Mouse (Mus musculus) CH12.LX (cell line): ENCODE results near the gene Shc2. TPM values are rescaled to one million over a fixed set of nuclear protein-coding genes. Genes with fewer than 3 reads are reported as not detected.

Source experiments
- DNase-seq: peaks from one replicate; pipeline ENCODE4 v3.0.0-alpha.2; 2013; ENCODE audit errors: extremely low read depth
- H3K27ac ChIP-seq: 2 replicates; pipeline ENCODE4 v1.5.1; 2012; ENCODE audit warnings: low read depth, mild to moderate bottlenecking, control low read depth, moderate library complexity; ENCODE audit not compliant: insufficient read depth
- H3K27me3 ChIP-seq: replicated peaks from 2 replicates; pipeline ENCODE3; 2012; ENCODE audit warnings: inconsistent platforms
- H3K36me3 ChIP-seq, 2 experiments: replicated peaks in 1 of 2; 2 replicates each; pipeline versions ENCODE3 to v1.6.1; 2012; ENCODE audit warnings: inconsistent platforms in 1 of 2, low read length in 1 of 2, mild to moderate bottlenecking in 1 of 2, mixed read lengths in 1 of 2, moderate library complexity in 1 of 2; ENCODE audit not compliant: control insufficient read depth in 1 of 2, insufficient read depth in 1 of 2
- H3K4me1 ChIP-seq, 2 experiments: 2 replicates each; pipeline ENCODE4 v1.6.1; 2012; ENCODE audit warnings: inconsistent platforms in 1 of 2, moderate library complexity in 1 of 2; ENCODE audit not compliant: insufficient read depth in 2 of 2, control insufficient read depth in 1 of 2
- H3K4me2 ChIP-seq: 2 replicates; pipeline ENCODE4 v1.6.1; 2012; ENCODE audit warnings: low read depth, mild to moderate bottlenecking, control low read depth; ENCODE audit not compliant: poor library complexity, insufficient read depth, severe bottlenecking
- H3K4me3 ChIP-seq, 3 experiments: fragments of 150-350 bp in 1 of 3; sonication (generic) in 1 of 3; replicated peaks in 1 of 3; 2 replicates each; pipeline versions ENCODE3 to v1.5.1; 2011 to 2012; ENCODE audit warnings: low read depth in 2 of 3, low read length in 2 of 3, mild to moderate bottlenecking in 2 of 3, moderate library complexity in 2 of 3, control low read depth in 1 of 3, improper control_type of control experiment in 1 of 3, inconsistent platforms in 1 of 3, mixed read lengths in 1 of 3; ENCODE audit not compliant: poor library complexity in 1 of 3
- H3K79me2 ChIP-seq: replicated peaks from 2 replicates; pipeline ENCODE4 v1.6.1; 2012; ENCODE audit warnings: mild to moderate bottlenecking, moderate library complexity; ENCODE audit not compliant: control insufficient read depth, poor library complexity, insufficient read depth, severe bottlenecking; ENCODE audit errors: extremely low read depth
- H3K9ac ChIP-seq: 2 replicates; pipeline ENCODE4 v1.6.1; 2012; ENCODE audit warnings: low read depth, mild to moderate bottlenecking, control low read depth, moderate library complexity; ENCODE audit not compliant: insufficient read depth
- H3K9me3 ChIP-seq: replicated peaks from 2 replicates; pipeline ENCODE3; 2012; ENCODE audit warnings: low read length, inconsistent platforms, mixed read lengths
- BHLHE40 ChIP-seq: IDR thresholded peaks from 2 replicates; pipeline ENCODE4 v1.6.1; 2011; ENCODE audit warnings: mild to moderate bottlenecking, low read depth, low read length, improper control_type of control experiment
- CHD1 ChIP-seq: IDR thresholded peaks from 2 replicates; pipeline ENCODE4 v1.6.1; 2012; ENCODE audit warnings: low read depth, low read length, improper control_type of control experiment, inconsistent platforms
- CHD2 ChIP-seq: IDR thresholded peaks from 2 replicates; pipeline ENCODE4 v1.6.1; 2011; ENCODE audit warnings: low read length, improper control_type of control experiment
- EP300 ChIP-seq: IDR thresholded peaks from 2 replicates; pipeline ENCODE4 v1.6.1; 2011; ENCODE audit warnings: low read length, improper control_type of control experiment
- ETS1 ChIP-seq: conservative IDR thresholded peaks from 2 replicates; pipeline ENCODE4 v1.6.1; 2012; ENCODE audit warnings: low read depth, mild to moderate bottlenecking, inconsistent platforms, low read length, improper control_type of control experiment, moderate library complexity
- HCFC1 ChIP-seq: IDR thresholded peaks from 2 replicates; pipeline ENCODE4 v1.6.1; 2012; ENCODE audit warnings: low read depth, mild to moderate bottlenecking, inconsistent platforms, low read length, improper control_type of control experiment
- JUN ChIP-seq: IDR thresholded peaks from 2 replicates; pipeline ENCODE4 v1.6.1; 2011; ENCODE audit warnings: low read depth, mild to moderate bottlenecking, low read length, improper control_type of control experiment, moderate library complexity; ENCODE audit not compliant: insufficient read depth
- JUND ChIP-seq: conservative IDR thresholded peaks from 2 replicates; pipeline ENCODE4 v1.6.1; 2011; ENCODE audit warnings: low read depth, low read length, improper control_type of control experiment
- KAT2A ChIP-seq: IDR thresholded peaks from 2 replicates; pipeline ENCODE4 v1.6.1; 2012; ENCODE audit warnings: low read length, improper control_type of control experiment, inconsistent platforms; ENCODE audit not compliant: insufficient replicate concordance
- MAFK ChIP-seq: IDR thresholded peaks from 2 replicates; pipeline ENCODE4 v1.6.1; 2011; ENCODE audit warnings: low read length, improper control_type of control experiment; ENCODE audit not compliant: insufficient replicate concordance
- MAX ChIP-seq: IDR thresholded peaks from 2 replicates; pipeline ENCODE4 v1.6.1; 2011; ENCODE audit warnings: low read length, improper control_type of control experiment
- MAZ ChIP-seq: IDR thresholded peaks from 2 replicates; pipeline ENCODE4 v1.6.1; 2012; ENCODE audit warnings: low read depth, mild to moderate bottlenecking, inconsistent platforms, low read length, improper control_type of control experiment, moderate library complexity
- MEF2A ChIP-seq: IDR thresholded peaks from 2 replicates; pipeline ENCODE4 v1.6.1; 2014; ENCODE audit warnings: low read depth, mild to moderate bottlenecking, inconsistent platforms, low read length, improper control_type of control experiment, borderline replicate concordance
- MXI1 ChIP-seq: IDR thresholded peaks from 2 replicates; pipeline ENCODE4 v1.6.1; 2011; ENCODE audit warnings: mild to moderate bottlenecking, low read depth, low read length, improper control_type of control experiment
- MYC ChIP-seq: IDR thresholded peaks from 2 replicates; pipeline ENCODE4 v1.6.1; 2011; ENCODE audit warnings: low read depth, mild to moderate bottlenecking, improper control_type of control experiment, low read length
- NRF1 ChIP-seq: IDR thresholded peaks from 2 replicates; pipeline ENCODE4 v1.6.1; 2014; ENCODE audit warnings: low read depth, mild to moderate bottlenecking, inconsistent platforms, low read length, improper control_type of control experiment, moderate library complexity
- PAX5 ChIP-seq: IDR thresholded peaks from 2 replicates; pipeline ENCODE4 v1.6.1; 2012; ENCODE audit warnings: low read length, inconsistent platforms, mixed read lengths
- POLR2A ChIP-seq: IDR thresholded peaks from 2 replicates; pipeline ENCODE4 v1.6.1; 2011; ENCODE audit warnings: low read depth, mild to moderate bottlenecking, improper control_type of control experiment, low read length
- POLR2AphosphoS2 ChIP-seq: IDR thresholded peaks from 2 replicates; pipeline ENCODE4 v1.6.1; 2011; ENCODE audit warnings: low read depth, low read length, improper control_type of control experiment
- RAD21 ChIP-seq: IDR thresholded peaks from 2 replicates; pipeline ENCODE4 v1.6.1; 2011; ENCODE audit warnings: low read depth, mild to moderate bottlenecking, low read length, improper control_type of control experiment, moderate library complexity
- RCOR1 ChIP-seq: conservative IDR thresholded peaks from 2 replicates; pipeline ENCODE4 v1.6.1; 2012; ENCODE audit warnings: low read depth, mild to moderate bottlenecking, inconsistent platforms, low read length, improper control_type of control experiment
- TBP ChIP-seq: conservative IDR thresholded peaks from 2 replicates; pipeline ENCODE4 v1.6.1; 2011; ENCODE audit warnings: low read depth, low read length, improper control_type of control experiment
- TCF12 ChIP-seq: IDR thresholded peaks from 2 replicates; pipeline ENCODE4 v1.6.1; 2014; ENCODE audit warnings: low read depth, mild to moderate bottlenecking, inconsistent platforms, low read length, improper control_type of control experiment
- USF2 ChIP-seq: conservative IDR thresholded peaks from 2 replicates; pipeline ENCODE4 v1.6.1; 2011; ENCODE audit warnings: low read depth, low read length, improper control_type of control experiment
- ZC3H11A ChIP-seq: IDR thresholded peaks from 2 replicates; pipeline ENCODE4 v1.6.1; 2012; ENCODE audit warnings: low read depth, mild to moderate bottlenecking, inconsistent platforms, low read length, improper control_type of control experiment
- ZKSCAN1 ChIP-seq: IDR thresholded peaks from 2 replicates; pipeline ENCODE4 v1.6.1; 2012; ENCODE audit warnings: low read depth, inconsistent platforms, low read length, improper control_type of control experiment, borderline replicate concordance
- ZMIZ1 ChIP-seq: IDR thresholded peaks from 2 replicates; pipeline ENCODE4 v1.6.1; 2012; ENCODE audit warnings: low read depth, mild to moderate bottlenecking, inconsistent platforms, low read length, improper control_type of control experiment
- dilution Hi-C: fragments of 300-500 bp; cut with MboI; formaldehyde crosslinking; loops from 2 replicates; pipeline ENCODE4 v1.14.3; 2020; ENCODE audit warnings: low sequenced_read_pairs; ENCODE audit not compliant: extremely low pct_unique_long_range_greater_than_20kb, extremely low pct_ligation_motif_present
- in situ Hi-C: fragments of 300-500 bp; cut with MboI; formaldehyde crosslinking; loops from 3 replicates; pipeline ENCODE4 v1.14.3; 2019; ENCODE audit warnings: low sequenced_read_pairs, low pct_ligation_motif_present, low pct_unique_long_range_greater_than_20kb, mixed read lengths
- polyA plus RNA-seq: library from polyadenylated mRNA; unstranded; fragments of >175 nt; gene quantifications from 2 replicates; pipeline ENCODE4 v1.2.1, GENCODE M21; 2012; ENCODE audit warnings: low read depth; ENCODE audit not compliant: insufficient read length
- total RNA-seq, 2 experiments: library from RNA; depleted of rRNA; stranded (reverse); fragments of 300-350 nt in 1 of 2; fragments of >200 nt in 1 of 2; gene quantifications; 2 replicates each; pipeline ENCODE4 v1.2.3; 2012 to 2014

Shc2 gene
- total and polyA plus RNA-seq, 3 experiments: not detected

- TF ChIP-seq MYC (no peak; the same call in 1 of the 2 replicates), POLR2AphosphoS2 (no peak), JUN (no peak), CHD2 (no peak), TCF12 (no peak), MXI1 (no peak; the same call in 1 of the 2 replicates), MEF2A (no peak), RAD21 (peak; percentile 40), EP300 (no peak), MAZ (no peak), POLR2A (no peak)
Measured at GRCm38 (mm10) chr10:79682916-79683582, 45.3 kb upstream of the Shc2 start (continued).

- Histone ChIP-seq H3K27ac (peak overlapping the region; percentile 58), H3K4me3 (peak overlapping the region; percentile 92 to 98 (median 93)), H3K36me3 (peaks cover 28 to 42% of the 10 kb centered on the region in 2 experiments), H3K4me1 (peaks cover 24 to 35% of the 10 kb centered on the region in 2 experiments), H3K79me2 (peaks cover 31% of the 10 kb centered on the region), H3K9me3 (peaks cover 2% of the 10 kb centered on the region), H3K4me2 (peak overlapping the region; percentile 69; the same call in 1 of the 2 replicates), H3K27me3 (no peaks in the 10 kb centered on the region), H3K9ac (peak overlapping the region; percentile 97)
- dilution Hi-C loops (no loop called here), in situ Hi-C loops (no loop called here)
- TF ChIP-seq MEF2A (no peak), JUND (no peak), MYC (peak; percentile 47; the same call in 1 of the 2 replicates), KAT2A (no peak), BHLHE40 (0 out of 2 replicates have a peak, but pooled peaks have one; percentile 42), USF2 (no peak), MAZ (no peak), CHD1 (no peak), TBP (no peak), HCFC1 (no peak), TCF12 (no peak), ZMIZ1 (no peak), RCOR1 (no peak), MAX (peak; percentile 30; the same call in 1 of the 2 replicates), NRF1 (no peak), MAFK (no peak), ZKSCAN1 (no peak), ZC3H11A (no peak), ETS1 (no peak), PAX5 (no peak)
- DNase-seq: no peak
Measured at GRCm38 (mm10) chr10:79682551-79682915, 44.8 kb upstream of the Shc2 start.
